Mouse (Mus musculus): ENCODE data around the gene Vmn1r233.

Gene Vmn1r233

GRCm38 (mm10) chr17:20996364-20996763, at the start of gene Vmn1r233:
Vmn1r233 (minus strand) TSS chr17:20996464.
- no peak for DNase-seq

GRCm38 (mm10) chr17:21018410-21019080, 22.3 kb upstream of the Vmn1r233 start:
- DNase-seq, result no peak

GRCm38 (mm10) chr17:21009726-21010125, 13.5 kb upstream of the Vmn1r233 start:
- DNase-seq, result no peak

- DNase-seq, result peak; percentile 92
These were observed 12.4 kb upstream of the Vmn1r233 start, which contains the start of gene Zfp160 for GRCm38 (mm10) chr17:21008382-21009331. Zfp160 (plus strand) TSS chr17:21008903.

- DNase-seq, result no peak
These were observed 2.5 kb downstream of the Vmn1r233 start for GRCm38 (mm10) chr17:20993716-20994115.

- no peak for DNase-seq
These were observed 29.6 kb downstream of the Vmn1r233 start for GRCm38 (mm10) chr17:20966681-20967080.

- DNase-seq, result no peak
These were observed 30.8 kb downstream of the Vmn1r233 start for GRCm38 (mm10) chr17:20965421-20965820.

GRCm38 (mm10) chr17:20960386-20960785, 35.9 kb downstream of the Vmn1r233 start:
- no peak for DNase-seq

GRCm38 (mm10) chr17:20946636-20947035, 49.6 kb downstream of the Vmn1r233 start:
- no peak for DNase-seq

GRCm38 (mm10) chr17:20946026-20946565, 50.2 kb downstream of the Vmn1r233 start:
- peak; percentile 14 for DNase-seq

GRCm38 (mm10) chr17:20944985-20945891, 51.0 kb downstream of the Vmn1r233 start, which contains the start of gene Ppp2r1a:
Ppp2r1a (plus strand) TSS chr17:20945311.
- peak; percentile 100 for DNase-seq

- no peak for DNase-seq
These were observed 52.0 kb downstream of the Vmn1r233 start for GRCm38 (mm10) chr17:20944226-20944625.

Data from kidney, adult 11 months (tissue).